Mouse (Mus musculus) liver, embryonic 15.5 days (tissue): Measurements from ENCODE around the gene Zfp467. TPM values are rescaled to one million over a fixed set of nuclear protein-coding genes. Genes with fewer than 3 reads are reported as not detected.

Experiments
- ATAC-seq: fragments of 200-750 bp; cut with Nextera tagmentation; 2 replicates; pipeline ENCODE4 v1.8.0; 2017; ENCODE audit warnings: moderate number of reproducible peaks, mild to moderate bottlenecking, moderate library complexity; ENCODE audit not compliant: insufficient read depth
- H3K27ac ChIP-seq: fragments of 300-500 bp; sonication (generic); replicated peaks from 2 replicates; pipeline ENCODE4 v1.5.1; 2015; ENCODE audit warnings: mild to moderate bottlenecking, inconsistent platforms
- H3K27me3 ChIP-seq: fragments of 300-500 bp; sonication (generic); 2 replicates; pipeline ENCODE4 v1.6.1; 2015; ENCODE audit warnings: mild to moderate bottlenecking, inconsistent platforms
- H3K36me3 ChIP-seq: fragments of 300-500 bp; sonication (generic); replicated peaks from 2 replicates; pipeline ENCODE4 v1.6.1; 2015; ENCODE audit warnings: moderate library complexity, mild to moderate bottlenecking, inconsistent platforms
- H3K4me1 ChIP-seq: fragments of 300-500 bp; sonication (generic); replicated peaks from 2 replicates; pipeline ENCODE4 v1.6.1; 2015; ENCODE audit warnings: inconsistent platforms
- H3K4me2 ChIP-seq: fragments of 300-500 bp; sonication (generic); 2 replicates; pipeline ENCODE4 v1.6.1; 2015; ENCODE audit warnings: moderate library complexity, mild to moderate bottlenecking, inconsistent platforms
- H3K4me3 ChIP-seq: fragments of 300-500 bp; sonication (generic); replicated peaks from 2 replicates; pipeline ENCODE4 v1.5.1; 2015; ENCODE audit warnings: mild to moderate bottlenecking, inconsistent platforms
- H3K9ac ChIP-seq: fragments of 300-500 bp; sonication (generic); 2 replicates; pipeline ENCODE4 v1.6.1; 2015; ENCODE audit warnings: moderate library complexity, mild to moderate bottlenecking, inconsistent platforms
- H3K9me3 ChIP-seq: fragments of 300-500 bp; sonication (generic); replicated peaks from 2 replicates; pipeline ENCODE4 v1.6.1; 2016; ENCODE audit warnings: inconsistent platforms
- WGBS: fragments of 180-500 bp; shearing (Covaris S2); methylation state at CpG from one replicate; pipeline ENCODE4 v1.1.7; 2015; ENCODE audit warnings: mixed read lengths; ENCODE audit not compliant: insufficient replicate concordance; 5-methylcytosine and 5-hydroxymethylcytosine counted together
- polyA plus RNA-seq: library from polyadenylated mRNA; unstranded; fragments of >200 nt; fragmentation: Nextera tagmentation; extraction: Ambion mirVana; gene quantifications from 2 replicates; pipeline ENCODE4 v1.2.1, GENCODE M21; 2015

The Zfp467 gene
- polyA plus RNA-seq, 1 experiment from 2014 or later: 2.7 TPM

DNA sequence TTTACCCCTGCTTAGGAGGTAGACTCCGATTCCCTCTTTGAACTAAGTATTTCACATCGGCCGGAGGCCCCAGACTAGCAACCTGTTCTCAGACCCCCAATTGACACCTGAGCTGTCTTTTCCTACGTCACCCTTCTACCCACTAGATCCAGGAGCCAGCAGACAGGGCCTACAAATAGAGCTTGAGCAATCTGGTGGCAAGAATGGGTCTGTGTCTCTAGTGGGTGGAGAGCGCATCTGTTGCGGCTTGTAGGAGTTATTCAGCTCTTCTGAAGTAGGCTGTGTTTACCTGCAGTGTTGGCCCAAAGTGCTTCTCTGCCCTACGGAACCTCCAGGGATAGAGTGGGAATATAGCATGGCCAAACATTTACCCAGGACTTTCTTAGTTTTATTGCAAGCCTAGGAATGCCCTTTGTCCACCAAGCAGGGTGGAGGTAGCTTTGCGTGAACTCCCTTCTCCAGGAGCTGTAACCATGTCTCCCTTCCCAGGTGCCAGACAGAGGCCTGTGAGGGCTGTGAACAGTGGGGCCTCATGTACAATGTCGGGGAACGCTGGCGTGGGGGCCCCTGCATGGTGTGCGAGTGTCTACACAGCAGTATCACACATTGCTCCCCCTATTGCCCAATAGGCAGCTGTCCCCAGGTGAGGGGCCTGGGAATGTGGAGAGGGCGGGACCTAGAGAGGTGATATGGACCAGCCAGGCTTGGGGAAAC is 19.5 kb upstream of the Zfp467 start:
- Histone ChIP-seq H3K4me3 (no peak overlapping the region), H3K9me3 (no peaks in the 10 kb centered on the region), H3K27ac (no peak overlapping the region), H3K9ac (no peak overlapping the region), H3K4me2 (no peak overlapping the region), H3K4me1 (no peaks in the 10 kb centered on the region), H3K27me3 (no peaks in the 10 kb centered on the region), H3K36me3 (no peaks in the 10 kb centered on the region)
- WGBS: 72% methylated on average over 13 of the region's 13 CpGs
- no peak for ATAC-seq

DNA sequence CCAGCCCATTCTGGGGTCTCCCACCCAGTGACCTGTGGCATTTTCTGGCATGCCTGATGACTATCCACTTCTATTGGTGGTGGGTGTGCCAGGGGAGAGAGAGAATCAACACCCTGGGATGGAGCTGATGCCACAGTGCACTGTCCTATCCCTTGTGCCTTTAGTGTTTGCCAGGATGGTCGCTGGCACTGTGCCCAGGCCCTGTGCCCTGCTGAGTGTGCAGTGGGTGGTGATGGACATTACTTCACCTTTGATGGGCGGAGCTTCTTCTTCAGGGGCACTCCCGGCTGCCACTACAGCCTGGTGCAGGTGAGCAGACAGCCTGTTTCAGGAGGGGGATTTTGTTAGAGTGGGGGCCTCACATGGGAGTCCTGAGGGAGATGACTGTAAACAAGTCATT is 7.1 kb upstream of the Zfp467 start:
- Histone ChIP-seq H3K4me3 (no peak overlapping the region), H3K9ac (no peak overlapping the region), H3K27ac (no peak overlapping the region), H3K36me3 (no peaks in the 10 kb centered on the region), H3K4me2 (no peak overlapping the region), H3K9me3 (no peaks in the 10 kb centered on the region), H3K27me3 (0 out of 2 replicates have a peak, but pooled peaks cover 3% of the 10 kb centered on the region), H3K4me1 (no peaks in the 10 kb centered on the region)
- no peak for ATAC-seq
- WGBS: 49% methylated on average over 3 of the region's 3 CpGs

DNA sequence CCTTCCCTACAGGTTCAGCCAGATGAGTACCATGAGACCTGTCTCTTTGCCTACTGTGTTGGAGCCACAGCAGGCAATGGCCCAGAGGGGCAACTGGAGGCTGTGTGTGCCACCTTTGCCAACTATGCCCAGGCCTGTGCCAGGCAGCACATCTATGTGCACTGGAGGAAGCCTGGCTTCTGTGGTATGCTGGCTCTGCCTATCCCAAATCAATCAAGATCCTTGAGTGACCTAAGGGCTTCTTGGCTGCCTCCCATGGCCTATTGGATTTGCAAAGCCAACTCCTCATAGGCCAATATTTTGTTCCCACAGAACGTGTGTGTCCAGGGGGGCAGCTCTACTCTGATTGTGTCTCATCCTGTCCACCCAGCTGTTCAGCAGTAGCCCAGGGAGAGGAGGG is 6.5 kb upstream of the Zfp467 start:
- Histone ChIP-seq H3K9me3 (no peaks in the 10 kb centered on the region), H3K36me3 (no peaks in the 10 kb centered on the region), H3K27ac (no peak overlapping the region), H3K4me1 (no peaks in the 10 kb centered on the region), H3K4me2 (no peak overlapping the region), H3K4me3 (no peak overlapping the region), H3K27me3 (peaks cover 5% of the 10 kb centered on the region), H3K9ac (no peak overlapping the region)
- no peak for ATAC-seq
- WGBS: 42% methylated on average over 1 of the region's 1 CpGs

DNA sequence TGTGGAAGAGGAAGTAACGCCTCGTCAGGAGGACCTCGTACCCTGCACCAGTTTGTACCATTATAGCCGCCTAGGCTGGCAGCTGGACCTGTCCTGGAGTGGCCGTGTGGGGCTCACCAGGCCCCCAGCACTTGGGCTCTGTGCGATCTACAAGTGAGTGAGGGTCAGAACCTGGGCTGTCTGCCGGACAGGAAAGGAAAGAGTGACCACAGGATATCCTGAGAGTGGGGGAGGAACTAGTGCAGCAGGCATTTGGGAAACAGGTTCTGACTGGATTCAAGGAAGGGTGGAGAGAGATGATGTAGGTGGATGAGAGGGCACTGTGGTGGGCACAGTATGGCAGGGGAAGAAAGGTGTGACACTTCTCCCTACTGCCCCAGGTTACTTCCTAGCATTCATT is 2.9 kb upstream of the Zfp467 start:
- Histone ChIP-seq H3K36me3 (no peaks in the 10 kb centered on the region), H3K9me3 (no peaks in the 10 kb centered on the region), H3K4me1 (no peaks in the 10 kb centered on the region; the same call in 1 of the 2 replicates), H3K4me3 (no peak overlapping the region), H3K27ac (no peak overlapping the region), H3K9ac (no peak overlapping the region), H3K27me3 (peaks cover 40% of the 10 kb centered on the region), H3K4me2 (no peak overlapping the region)
- 20% methylated on average over 7 of the region's 7 CpGs for WGBS
- ATAC-seq: no peak

DNA sequence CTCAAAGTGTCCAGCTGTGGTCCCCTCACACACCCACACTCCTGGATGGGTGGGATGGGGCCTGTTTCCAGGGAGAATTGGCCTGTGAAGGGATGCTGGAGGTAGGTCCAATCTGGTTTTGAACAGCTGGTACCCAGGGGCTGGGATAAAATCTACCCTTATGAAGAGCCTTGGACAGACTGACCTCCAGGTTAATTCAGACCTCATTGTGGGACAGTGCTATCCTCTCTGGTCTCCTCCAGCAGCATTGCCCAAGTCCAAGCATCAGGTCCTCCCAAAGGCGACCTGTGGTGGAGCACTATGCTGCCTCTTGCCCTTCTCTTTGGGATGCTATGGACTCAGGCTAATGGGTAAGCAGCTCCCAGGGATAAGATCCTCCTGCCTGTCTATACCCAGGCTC is 2.3 kb upstream of the Zfp467 start, which contains the start of gene Sspo:
Gene Sspo, plus strand, starts transcription at position 301 of the 400 bp plus-strand sequence.
- H3K4me2 ChIP-seq: no peak within 1 kb of the TSS
- WGBS: 65% methylated on average over 1 of the region's 1 CpGs
- peaks cover 40% of the 10 kb centered on the region for H3K27me3 ChIP-seq
- no peaks in the 10 kb centered on the region for H3K9me3 ChIP-seq
- no peak for ATAC-seq
- no peak within 1 kb of the TSS for H3K4me3 ChIP-seq
- no peaks in the 10 kb centered on the region for H3K36me3 ChIP-seq
- H3K9ac ChIP-seq: no peak within 1 kb of the TSS
- no peaks in the 10 kb centered on the region; the same call in 1 of the 2 replicates for H3K4me1 ChIP-seq
- no peak within 1 kb of the TSS for H3K27ac ChIP-seq

DNA sequence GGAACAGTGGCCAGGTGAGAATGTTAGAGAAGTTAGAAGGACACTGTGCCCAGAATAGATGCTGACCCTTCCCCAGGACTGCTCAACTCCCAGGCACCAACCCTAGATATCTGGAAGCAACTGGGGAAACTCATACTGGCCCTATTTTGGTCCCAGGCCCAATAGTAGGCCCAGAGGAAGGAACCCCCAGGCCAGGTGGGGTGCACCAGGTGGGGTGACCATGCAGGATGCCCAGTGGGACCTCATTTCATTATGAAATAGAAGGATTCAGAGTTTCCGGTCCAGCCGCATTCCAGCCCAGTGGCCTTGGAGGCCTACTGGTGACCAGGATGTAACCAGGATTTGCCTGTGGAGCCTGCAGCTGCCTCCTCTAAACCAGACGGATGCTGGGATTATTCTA is 1.3 kb upstream of the Zfp467 start:
- no peaks in the 10 kb centered on the region for H3K9me3 ChIP-seq
- ATAC-seq: no peak
- no peak overlapping the region for H3K4me3 ChIP-seq
- peaks cover 40% of the 10 kb centered on the region for H3K27me3 ChIP-seq
- H3K36me3 ChIP-seq: peaks cover 8% of the 10 kb centered on the region; the same call in 1 of the 2 replicates
- H3K4me1 ChIP-seq: no peaks in the 10 kb centered on the region; the same call in 1 of the 2 replicates
- WGBS: 73% methylated on average over 3 of the region's 3 CpGs
- no peak overlapping the region for H3K4me2 ChIP-seq
- H3K27ac ChIP-seq: no peak overlapping the region
- H3K9ac ChIP-seq: no peak overlapping the region

DNA sequence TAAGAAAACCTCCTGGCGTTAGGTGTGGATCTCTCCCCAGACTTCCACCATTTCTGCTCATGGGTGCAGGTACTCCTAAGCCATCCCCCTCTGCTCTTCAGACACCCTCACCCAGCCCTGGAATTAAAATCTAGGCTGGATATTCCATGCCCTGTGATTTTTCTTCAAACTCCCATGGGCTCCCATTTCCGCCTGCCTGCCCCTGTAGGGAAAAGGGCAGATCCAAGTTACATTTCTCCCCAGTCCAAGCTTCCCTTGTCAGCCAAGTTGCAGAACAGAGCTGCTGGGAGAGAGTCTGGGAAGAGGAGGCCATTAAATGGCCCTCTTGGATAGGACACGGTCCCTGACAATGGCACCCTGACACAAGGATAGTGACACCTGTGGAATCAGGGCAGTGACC is 631 bp upstream of the Zfp467 start:
- H3K27me3 ChIP-seq: peaks cover 40% of the 10 kb centered on the region
- ATAC-seq: no peak
- 41% methylated on average over 3 of the region's 3 CpGs for WGBS
- H3K4me3 ChIP-seq: peak overlapping the region; percentile 60; the same call in 1 of the 2 replicates
- no peak overlapping the region for H3K27ac ChIP-seq
- peaks cover 14% of the 10 kb centered on the region; the same call in 1 of the 2 replicates for H3K36me3 ChIP-seq
- peak overlapping the region; percentile 70 for H3K4me2 ChIP-seq
- no peak overlapping the region for H3K9ac ChIP-seq
- H3K4me1 ChIP-seq: no peaks in the 10 kb centered on the region; the same call in 1 of the 2 replicates
- no peaks in the 10 kb centered on the region for H3K9me3 ChIP-seq

DNA sequence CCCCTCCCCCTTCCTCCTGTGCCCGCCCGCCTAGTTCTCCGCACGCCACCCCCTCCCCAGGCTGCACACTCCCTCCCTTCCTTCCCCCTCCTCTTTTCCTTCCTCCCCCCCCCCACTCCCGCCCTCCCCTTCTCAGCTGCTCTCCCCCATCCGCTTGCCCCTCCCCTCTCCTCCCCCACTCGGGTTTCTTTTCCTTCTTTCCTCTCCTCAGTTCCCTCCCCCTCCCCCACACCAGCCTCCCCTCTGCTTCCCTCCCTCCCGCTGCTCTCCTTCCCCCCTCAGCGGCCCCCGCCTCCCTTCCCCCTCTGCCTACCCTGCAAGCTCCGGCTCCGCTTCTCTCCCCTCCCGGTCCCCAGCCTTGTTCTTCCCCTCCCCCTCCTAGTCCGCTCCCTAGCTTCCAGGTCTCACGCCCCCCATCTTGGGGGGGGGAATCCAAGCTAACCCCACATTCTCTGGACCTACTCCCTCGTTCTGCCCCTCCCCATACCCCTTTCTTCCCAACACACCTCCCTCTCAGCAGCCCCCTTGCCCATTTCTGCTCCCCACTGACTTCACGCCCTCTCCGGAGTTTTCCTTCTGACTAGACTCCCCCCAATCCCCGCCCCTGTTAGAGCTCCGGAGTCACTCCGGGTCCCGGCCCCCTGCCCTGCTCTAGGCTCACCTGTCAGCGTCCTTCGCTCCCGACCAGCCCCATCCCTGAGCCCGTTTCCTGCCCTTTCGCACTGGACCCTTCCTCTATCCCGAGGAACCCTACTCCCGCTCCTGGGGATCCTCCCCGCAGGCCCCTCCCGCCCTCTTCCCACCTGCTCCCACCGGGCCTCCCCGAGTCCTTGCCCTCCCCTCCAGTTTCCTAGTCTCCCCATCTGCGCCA is 1.1 kb downstream of the Zfp467 start:
- peak; percentile 60 for ATAC-seq
- H3K4me1 ChIP-seq: no peaks in the 10 kb centered on the region; the same call in 1 of the 2 replicates
- WGBS: under 1% methylated on average over 31 of the region's 34 CpGs
- H3K27ac ChIP-seq: peak overlapping the region; percentile 56; the same call in 1 of the 2 replicates
- peak overlapping the region; percentile 50 for H3K9ac ChIP-seq
- peaks cover 40% of the 10 kb centered on the region for H3K27me3 ChIP-seq
- H3K4me3 ChIP-seq: peak overlapping the region; percentile 60
- H3K9me3 ChIP-seq: no peaks in the 10 kb centered on the region
- H3K4me2 ChIP-seq: peak overlapping the region; percentile 70
- H3K36me3 ChIP-seq: peaks cover 16% of the 10 kb centered on the region; the same call in 1 of the 2 replicates

DNA sequence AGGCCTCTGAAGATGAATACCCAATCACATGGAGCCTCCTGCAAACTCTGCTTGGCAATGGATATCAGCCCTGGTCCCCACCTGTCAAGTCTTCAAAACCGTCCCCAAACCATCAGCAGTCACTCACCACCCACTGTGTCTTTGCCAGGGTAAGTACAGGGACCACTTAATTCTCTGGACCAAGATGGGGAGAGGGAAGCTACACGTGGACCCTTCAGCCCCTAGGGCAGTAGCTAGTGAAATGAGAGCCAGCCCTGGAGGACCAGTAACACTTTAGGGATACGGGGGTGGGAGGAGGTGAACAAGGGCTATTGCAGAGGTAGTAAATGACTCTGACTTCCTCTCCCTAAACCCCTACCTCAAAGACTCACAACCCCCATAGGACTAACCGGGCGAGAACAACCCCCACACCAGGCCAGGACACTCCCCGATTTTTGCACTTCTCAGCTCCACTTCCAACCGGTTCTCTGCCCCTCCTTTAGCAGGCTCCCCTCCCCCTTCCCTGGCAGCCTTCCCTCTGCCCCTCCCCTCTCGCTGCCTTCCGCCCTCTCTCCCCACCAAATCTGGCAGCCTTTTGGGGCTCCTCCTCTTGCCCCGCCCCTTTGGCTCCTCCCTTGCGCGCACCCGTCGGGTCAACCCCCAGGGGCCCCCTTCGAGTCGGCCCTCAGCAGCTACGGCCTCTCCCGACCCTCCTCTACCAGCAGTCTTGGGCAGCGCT is 1.9 kb downstream of the Zfp467 start:
- ATAC-seq: peak; percentile 75
- Histone ChIP-seq H3K4me2 (peak overlapping the region; percentile 70), H3K4me3 (peak overlapping the region; percentile 60), H3K27me3 (peaks cover 47% of the 10 kb centered on the region), H3K4me1 (no peaks in the 10 kb centered on the region; the same call in 1 of the 2 replicates), H3K36me3 (peaks cover 19% of the 10 kb centered on the region; the same call in 1 of the 2 replicates), H3K27ac (peak overlapping the region; percentile 29; the same call in 1 of the 2 replicates), H3K9ac (no peak overlapping the region), H3K9me3 (no peaks in the 10 kb centered on the region)
- 6% methylated on average over 19 of the region's 19 CpGs for WGBS

DNA sequence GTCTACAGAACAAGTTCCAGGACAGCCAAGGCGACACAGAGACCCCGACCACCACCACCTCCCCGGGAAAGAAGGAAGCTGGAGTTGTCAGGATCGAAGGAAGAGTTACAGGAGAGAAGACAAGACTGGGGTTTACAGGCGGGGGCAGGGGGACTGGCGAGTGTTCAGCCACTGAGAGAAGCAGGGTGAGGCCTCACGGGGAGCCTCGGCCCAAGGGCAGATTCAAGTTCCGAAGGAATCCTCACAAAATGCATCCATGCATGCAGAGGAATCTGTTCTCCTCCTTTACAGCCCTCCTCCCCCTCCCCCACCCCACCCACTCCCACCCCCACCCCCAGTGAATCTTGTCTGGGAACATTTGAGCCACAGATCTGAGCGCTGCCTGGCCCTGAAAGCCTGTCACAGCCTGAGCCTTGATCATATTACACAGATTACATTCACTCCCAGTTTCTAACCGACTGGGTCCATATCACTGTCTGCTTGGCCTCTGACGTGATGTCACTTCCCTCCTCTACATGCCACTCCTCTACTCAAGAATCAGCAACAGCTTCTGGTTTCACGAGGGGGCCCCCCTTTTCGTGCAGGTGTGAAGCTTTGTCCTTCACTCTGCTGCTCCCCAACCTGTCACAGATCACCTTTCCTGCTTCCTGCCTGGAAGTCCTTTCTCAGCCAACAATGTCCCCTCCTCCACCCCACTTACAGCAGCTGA is 5.2 kb downstream of the Zfp467 start:
- Histone ChIP-seq H3K9ac (no peak overlapping the region), H3K27me3 (peaks cover 26% of the 10 kb centered on the region), H3K4me1 (no peaks in the 10 kb centered on the region; the same call in 1 of the 2 replicates), H3K4me3 (no peak overlapping the region), H3K9me3 (no peaks in the 10 kb centered on the region), H3K36me3 (peaks cover 27% of the 10 kb centered on the region; the same call in 1 of the 2 replicates), H3K4me2 (no peak overlapping the region), H3K27ac (no peak overlapping the region)
- 46% methylated on average over 14 of the region's 14 CpGs for WGBS
- no peak for ATAC-seq
